Mouse (Mus musculus): ENCODE data around the gene Skap1. TPM values are rescaled to one million over a fixed set of nuclear protein-coding genes. Genes with fewer than 3 reads are reported as not detected.
A peak's percentile ranks its signal among the peaks of the same experiment; 100 is the strongest.

Skap1 gene
- total RNA-seq, 2 experiments from 2014 or later, result 0.76 to 6.2 TPM

GRCm38 (mm10) chr11:96619576-96619975 lies 155.2 kb downstream of the Skap1 start:
- intact Hi-C loops (cut with DNase I), result no loop called here
- no peak for DNase-seq

- intact Hi-C loops (cut with DNase I), result loop anchor here (2.0 to 5.0 kb wide), 5 partner anchors 33 to 341 kb away; partner anchors contain the start of gene Hoxb5
- no peak for DNase-seq
Observed at GRCm38 (mm10) chr11:96620006-96620405, 155.6 kb downstream of the Skap1 start.

GRCm38 (mm10) chr11:96620660-96621059 lies 156.3 kb downstream of the Skap1 start:
- intact Hi-C loops (cut with DNase I), result loop anchor here (2.0 to 5.0 kb wide), 5 partner anchors 33 to 342 kb away; partner anchors contain the start of gene Hoxb5
- no peak for DNase-seq

- intact Hi-C loops (cut with DNase I), result loop anchor here (2.0 to 5.0 kb wide), 5 partner anchors 34 to 342 kb away; partner anchors contain the start of gene Hoxb5
- peak; percentile 80 to 87 for DNase-seq
Observed at GRCm38 (mm10) chr11:96621167-96621566, 156.8 kb downstream of the Skap1 start.

- intact Hi-C loops (cut with DNase I), result loop anchor here (5.0 kb wide), 3 partner anchors 35 to 320 kb away; partner anchors contain the start of gene Hoxb5
Observed at GRCm38 (mm10) chr11:96622782-96623181, 158.4 kb downstream of the Skap1 start.

GRCm38 (mm10) chr11:96624436-96624835 lies 160.0 kb downstream of the Skap1 start:
- intact Hi-C loops (cut with DNase I), result loop anchor here (5.0 kb wide), 3 partner anchors 37 to 322 kb away; partner anchors contain the start of gene Hoxb5
- DNase-seq, result no peak

More at GRCm38 (mm10) chr11:96622782-96623181, 158.4 kb downstream of the Skap1 start:
- DNase-seq, result peak; percentile 38 to 53

- intact Hi-C loops (cut with DNase I), result no loop called here
- no peak for DNase-seq
Observed at GRCm38 (mm10) chr11:96629775-96630174, 165.4 kb downstream of the Skap1 start.

GRCm38 (mm10) chr11:96631521-96631920 lies 167.1 kb downstream of the Skap1 start:
- DNase-seq, result no peak
- intact Hi-C loops (cut with DNase I), result no loop called here

GRCm38 (mm10) chr11:96637927-96638326 lies 173.5 kb downstream of the Skap1 start:
- no peak for DNase-seq
- intact Hi-C loops (cut with DNase I), result no loop called here

GRCm38 (mm10) chr11:96639805-96640204 lies 175.4 kb downstream of the Skap1 start:
- intact Hi-C loops (cut with DNase I), result no loop called here
- no peak for DNase-seq

GRCm38 (mm10) chr11:96642173-96643140 lies 178.1 kb downstream of the Skap1 start:
- intact Hi-C loops (cut with DNase I), result no loop called here
- DNase-seq, result no peak

- intact Hi-C loops (cut with DNase I), result no loop called here
- DNase-seq, result no peak
Observed at GRCm38 (mm10) chr11:96644969-96645368, 180.6 kb downstream of the Skap1 start.

- peak; percentile 65 to 74 for DNase-seq
- intact Hi-C loops (cut with DNase I), result no loop called here
Observed at GRCm38 (mm10) chr11:96645538-96646037, 181.2 kb downstream of the Skap1 start.

- intact Hi-C loops (cut with DNase I), result no loop called here
- no peak for DNase-seq
Observed at GRCm38 (mm10) chr11:96651848-96652247, 187.5 kb downstream of the Skap1 start.

GRCm38 (mm10) chr11:96653867-96654266 lies 189.5 kb downstream of the Skap1 start:
- DNase-seq, result no peak
- intact Hi-C loops (cut with DNase I), result no loop called here

- intact Hi-C loops (cut with DNase I), result no loop called here
- DNase-seq, result no peak
Observed at GRCm38 (mm10) chr11:96658420-96658819, 194.0 kb downstream of the Skap1 start.

- intact Hi-C loops (cut with DNase I), result no loop called here
- DNase-seq, result no peak
Observed at GRCm38 (mm10) chr11:96666924-96667323, 202.5 kb downstream of the Skap1 start.

- DNase-seq, result no peak
- intact Hi-C loops (cut with DNase I), result no loop called here
Observed at GRCm38 (mm10) chr11:96668367-96668766, 204.0 kb downstream of the Skap1 start.

GRCm38 (mm10) chr11:96673792-96674191 lies 209.4 kb downstream of the Skap1 start:
- DNase-seq, result peak; percentile 47 to 71
- intact Hi-C loops (cut with DNase I), result loop anchor here (5.0 kb wide), 4 partner anchors 51 to 396 kb away; no protein-coding TSS in a partner anchor

GRCm38 (mm10) chr11:96674786-96675365 lies 210.5 kb downstream of the Skap1 start:
- DNase-seq, result peak in 1 of 2 experiments; percentile 5
- intact Hi-C loops (cut with DNase I), result loop anchor here (5.0 kb wide), 4 partner anchors 53 to 398 kb away; no protein-coding TSS in a partner anchor

- DNase-seq, result no peak
- intact Hi-C loops (cut with DNase I), result no loop called here
Observed at GRCm38 (mm10) chr11:96678026-96678425, 213.6 kb downstream of the Skap1 start.
